Mouse (Mus musculus) spleen, adult 2 months (tissue): ENCODE data around the gene Syne3. TPM values are rescaled to one million over a fixed set of nuclear protein-coding genes. Genes with fewer than 3 reads are reported as not detected.

Source experiments
- DNase-seq, 2 experiments: peaks; one replicate each; pipeline versions ENCODE4 v3.0.0 to v3.0.0-alpha.2; 2012 to 2021; ENCODE audit warnings: low spot score in 2 of 2, low read depth in 1 of 2
- H3K27ac ChIP-seq: fragments of 200-500 bp; 2 replicates; pipeline ENCODE4 v1.5.1; 2012; ENCODE audit warnings: low read length, inconsistent platforms; ENCODE audit not compliant: insufficient read depth
- H3K27me3 ChIP-seq: fragments of 200-500 bp; 2 replicates; pipeline ENCODE4 v1.6.1; 2012; ENCODE audit warnings: mild to moderate bottlenecking, moderate library complexity, low read length, inconsistent platforms; ENCODE audit not compliant: control insufficient read depth, insufficient read depth
- H3K36me3 ChIP-seq: fragments of 200-500 bp; 2 replicates; pipeline ENCODE4 v1.6.1; 2012; ENCODE audit warnings: mild to moderate bottlenecking, low read length, inconsistent platforms; ENCODE audit not compliant: control insufficient read depth, insufficient read depth
- H3K4me1 ChIP-seq: fragments of 200-500 bp; 2 replicates; pipeline ENCODE4 v1.6.1; 2011; ENCODE audit warnings: inconsistent platforms; ENCODE audit not compliant: control insufficient read depth, insufficient read depth, insufficient read length
- H3K4me3 ChIP-seq: fragments of 200-500 bp; 2 replicates; pipeline ENCODE4 v1.5.1; 2011; ENCODE audit warnings: mild to moderate bottlenecking, inconsistent platforms; ENCODE audit not compliant: insufficient read depth, insufficient read length; ENCODE audit errors: extremely low read depth
- CTCF ChIP-seq: fragments of 200-500 bp; IDR thresholded peaks from 2 replicates; pipeline ENCODE4 v1.5.1; 2011; ENCODE audit warnings: mild to moderate bottlenecking, inconsistent platforms; ENCODE audit not compliant: insufficient read depth, insufficient read length, insufficient replicate concordance; ENCODE audit errors: extremely low read depth
- POLR2A ChIP-seq: fragments of 200-500 bp; IDR thresholded peaks from 2 replicates; pipeline ENCODE4 v1.6.1; 2011; ENCODE audit warnings: low read depth, low read length, inconsistent platforms
- WGBS: fragments of 180-500 bp; shearing (Covaris S2); methylation state at CpG from one replicate; pipeline ENCODE4 v1.1.7; 2018; 5-methylcytosine and 5-hydroxymethylcytosine counted together
- polyA plus RNA-seq: library from polyadenylated mRNA; depleted of rRNA; stranded (reverse); fragments of >200 nt; gene quantifications from 2 replicates; pipeline ENCODE4 v1.2.3, GENCODE M21; 2012

Syne3 gene
- polyA plus RNA-seq, 1 experiment = 5.4 TPM

- Histone ChIP-seq H3K4me3 (no peak overlapping the region), H3K4me1 (no peaks in the 10 kb centered on the region), H3K27ac (no peak overlapping the region), H3K27me3 (no peaks in the 10 kb centered on the region), H3K36me3 (no peaks in the 10 kb centered on the region)
- no peak for DNase-seq
- TF ChIP-seq CTCF = no peak
- no peak for TF ChIP-seq POLR2A
- WGBS = 95% methylated on average over 5 of the region's 5 CpGs
Measured at GRCm38 (mm10) chr12:104925035-104925434, 84.6 kb downstream of the Syne3 start.

- H3K27ac ChIP-seq = no peak overlapping the region
- no peaks in the 10 kb centered on the region for H3K36me3 ChIP-seq
- no peak for DNase-seq
- no peaks in the 10 kb centered on the region for H3K27me3 ChIP-seq
- no peaks in the 10 kb centered on the region for H3K4me1 ChIP-seq
- TF ChIP-seq CTCF = no peak
- TF ChIP-seq POLR2A = no peak
- H3K4me3 ChIP-seq = no peak overlapping the region
- 91% methylated on average over 3 of the region's 3 CpGs for WGBS
Measured at GRCm38 (mm10) chr12:104924546-104924945, 85.1 kb downstream of the Syne3 start.

DNA sequence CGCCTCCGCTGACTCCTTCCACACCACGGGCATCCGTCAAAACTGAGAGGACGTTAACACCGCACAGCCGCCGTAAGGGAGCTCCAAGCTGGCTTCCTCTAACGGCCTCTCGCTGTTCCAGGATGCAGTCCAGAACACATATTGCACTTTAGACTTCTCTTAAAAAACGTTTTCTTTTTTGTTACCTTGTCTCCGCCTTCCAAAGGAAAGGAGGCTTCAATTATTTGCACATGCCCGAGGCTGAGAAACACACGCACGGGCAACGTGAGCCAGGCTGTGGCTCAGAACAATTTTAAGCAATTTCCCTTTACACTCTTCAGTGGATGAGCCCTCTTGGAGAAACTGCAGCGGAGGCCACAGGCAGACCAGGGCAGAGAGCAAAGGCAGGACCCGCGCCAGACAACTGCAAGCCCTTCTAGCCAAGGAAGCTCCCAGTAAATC lies 85.6 kb downstream of the Syne3 start:
- DNase-seq = no peak
- 31% methylated on average over 19 of the region's 19 CpGs for WGBS
- Histone ChIP-seq H3K36me3 (no peaks in the 10 kb centered on the region), H3K27me3 (no peaks in the 10 kb centered on the region), H3K4me3 (no peak overlapping the region), H3K4me1 (no peaks in the 10 kb centered on the region), H3K27ac (no peak overlapping the region)
- no peak for TF ChIP-seq CTCF
- no peak for TF ChIP-seq POLR2A

GRCm38 (mm10) chr12:104922647-104923046 lies 87.0 kb downstream of the Syne3 start:
- H3K4me3 ChIP-seq = no peak overlapping the region
- no peak for DNase-seq
- no peaks in the 10 kb centered on the region for H3K36me3 ChIP-seq
- WGBS = 92% methylated on average over 8 of the region's 8 CpGs
- no peaks in the 10 kb centered on the region for H3K4me1 ChIP-seq
- H3K27ac ChIP-seq = no peak overlapping the region
- H3K27me3 ChIP-seq = no peaks in the 10 kb centered on the region
- TF ChIP-seq CTCF = no peak
- no peak for TF ChIP-seq POLR2A

DNA sequence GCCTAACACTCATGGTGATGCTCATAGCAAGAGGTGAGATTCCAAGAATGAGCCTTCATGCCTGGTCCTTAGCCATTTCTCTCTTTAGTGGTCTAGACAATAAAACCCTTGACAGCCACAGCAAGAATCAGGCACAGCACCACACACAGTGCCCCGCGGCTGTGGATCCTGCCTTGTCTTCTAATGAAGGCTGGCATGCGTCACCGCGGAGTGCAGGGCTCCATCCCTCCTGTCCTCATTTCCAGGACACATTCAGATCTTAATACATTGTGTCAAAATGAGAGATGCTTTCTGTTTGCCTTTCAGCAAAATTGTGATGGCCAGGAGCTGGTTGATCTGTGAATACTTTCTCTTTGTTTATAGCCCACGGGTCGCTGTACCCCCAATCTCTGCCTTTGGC lies 88.5 kb downstream of the Syne3 start:
- WGBS = 91% methylated on average over 7 of the region's 7 CpGs
- no peak for TF ChIP-seq POLR2A
- no peak for TF ChIP-seq CTCF
- H3K27ac ChIP-seq = no peak overlapping the region

GRCm38 (mm10) chr12:104919247-104919646 lies 90.4 kb downstream of the Syne3 start:
- H3K36me3 ChIP-seq = no peaks in the 10 kb centered on the region
- no peaks in the 10 kb centered on the region for H3K4me1 ChIP-seq
- no peak overlapping the region for H3K27ac ChIP-seq
- no peak for TF ChIP-seq POLR2A
- TF ChIP-seq CTCF = no peak
- no peak overlapping the region for H3K4me3 ChIP-seq
- H3K27me3 ChIP-seq = no peaks in the 10 kb centered on the region
- WGBS = 85% methylated on average over 2 of the region's 2 CpGs
- DNase-seq = no peak

More for the DNA sequence above, 88.5 kb downstream of the Syne3 start:
- Histone ChIP-seq H3K36me3 (no peaks in the 10 kb centered on the region), H3K27me3 (no peaks in the 10 kb centered on the region), H3K4me1 (no peaks in the 10 kb centered on the region), H3K4me3 (no peak overlapping the region)
- DNase-seq = no peak

GRCm38 (mm10) chr12:104917927-104918326 lies 91.7 kb downstream of the Syne3 start:
- no peaks in the 10 kb centered on the region for H3K27me3 ChIP-seq
- H3K4me1 ChIP-seq = no peaks in the 10 kb centered on the region
- no peak overlapping the region for H3K27ac ChIP-seq
- DNase-seq = no peak
- H3K36me3 ChIP-seq = no peaks in the 10 kb centered on the region
- TF ChIP-seq CTCF (no peak), POLR2A (no peak)
- WGBS = 90% methylated on average over 2 of the region's 2 CpGs
- H3K4me3 ChIP-seq = no peak overlapping the region
